Comparison of ENCODE assay signal across 25 mouse cellular contexts in genomic region chr14:46803259-46803658, GRCm38 (mm10). TPM values are rescaled to one million over a fixed set of nuclear protein-coding genes. Genes with fewer than 3 reads are reported as not detected.
DNase-seq lines count a peak whose midpoint lies in the region; ATAC-seq and TF ChIP-seq lines count a peak whose summit lies in the region.
"Had no signal": no experiment of that assay in that cellular context is flagged by ENCODE, and none has a peak within 500 bp of the region (broad histone marks: within the 10 kb centered on the region; RNA-seq: fewer than 3 reads in every experiment).

No protein-coding gene starts in this region.

- H3K4me2 ChIP-seq in liver, embryonic 11.5 days, result no peak overlapping the region
- H3K4me2 ChIP-seq in midbrain, embryonic 14.5 days (ENCODE audit: low read length), result no peak overlapping the region
- H3K4me2 ChIP-seq: embryonic facial prominence, embryonic 12.5 days; forebrain, embryonic 12.5 days had no signal

- peaks cover 4% of the 10 kb centered on the region; the same call in 1 of the 2 replicates for H3K4me1 ChIP-seq in liver, adult 2 months (ENCODE audit: control insufficient read depth, insufficient read depth, low read length)
- no peaks in the 10 kb centered on the region for H3K4me1 ChIP-seq in liver, embryonic 11.5 days (replicated peaks; ENCODE audit: control insufficient read depth, insufficient read depth, low read length)
- peaks cover 10 to 12% of the 10 kb centered on the region in 2 experiments for H3K4me1 ChIP-seq in MEL (ENCODE audit: control insufficient read depth in 1 of 2, insufficient read depth in 2 of 2, low read length in 2 of 2)
- peaks cover 13% of the 10 kb centered on the region for H3K4me1 ChIP-seq in embryonic fibroblast, embryonic 13.5 days (ENCODE audit: control insufficient read depth, insufficient read depth, low read length)
- H3K4me1 ChIP-seq in midbrain, embryonic 14.5 days (ENCODE audit: control insufficient read depth, insufficient read depth, low read length), result no peaks in the 10 kb centered on the region
- H3K4me1 ChIP-seq: embryonic facial prominence, embryonic 10.5 days; embryonic facial prominence, embryonic 12.5 days; forebrain, embryonic 10.5 days; forebrain, embryonic 12.5 days had no signal

- no peak for TF ChIP-seq CTCF in liver, adult 2 months (IDR thresholded peaks at IDR 0.05; ENCODE audit: low read depth, low read length)
- TF ChIP-seq CTCF in MEL (IDR thresholded peaks at IDR 0.05 in 2 of 3, conservative IDR thresholded peaks at IDR 0.05 in 1 of 3; ENCODE audit: control insufficient read depth in 1 of 3, insufficient read depth in 1 of 3, low read depth in 2 of 3, low read length in 3 of 3, poor library complexity in 1 of 3, severe bottlenecking in 1 of 3), result no peak
- no peak for TF ChIP-seq CTCF in embryonic fibroblast, embryonic 13.5 days (IDR thresholded peaks at IDR 0.05; ENCODE audit: borderline replicate concordance, insufficient read depth, low read length)

- whole genome bisulfite sequencing in liver, adult 2 months, result 41% methylated on average over 4 of the region's 4 CpGs
- WGBS in liver, embryonic 11.5 days, result 89% methylated on average over 4 of the region's 4 CpGs
- WGBS in midbrain, embryonic 14.5 days, result 94% methylated on average over 4 of the region's 4 CpGs

- TF ChIP-seq EP300 in MEL (IDR thresholded peaks at IDR 0.05; ENCODE audit: low read depth in 1 of 2, low read length in 2 of 2), result no peak

- no peak overlapping the region for H3K27ac ChIP-seq in liver, adult 2 months (replicated peaks; ENCODE audit: insufficient read depth, low read depth, low read length)
- no peak overlapping the region for H3K27ac ChIP-seq in liver, embryonic 11.5 days (ENCODE audit: low read depth, low read length)
- no peak overlapping the region for H3K27ac ChIP-seq in MEL (ENCODE audit: control insufficient read depth, low read depth, low read length)
- peak overlapping the region; percentile 69 for H3K27ac ChIP-seq in embryonic fibroblast, embryonic 13.5 days (ENCODE audit: insufficient read depth, low read length)
- H3K27ac ChIP-seq in midbrain, embryonic 14.5 days (replicated peaks; ENCODE audit: low read depth, low read length), result no peak overlapping the region
- H3K27ac ChIP-seq: embryonic facial prominence, embryonic 10.5 days; embryonic facial prominence, embryonic 12.5 days; forebrain, embryonic 10.5 days; forebrain, embryonic 12.5 days had no signal

- no peak overlapping the region for H3K9ac ChIP-seq in liver, adult 2 months (ENCODE audit: low read depth, low read length)
- H3K9ac ChIP-seq in liver, embryonic 11.5 days (ENCODE audit: low read depth, low read length), result no peak overlapping the region
- H3K9ac ChIP-seq in MEL (ENCODE audit: control insufficient read depth, low read depth, low read length, poor library complexity, severe bottlenecking), result no peak overlapping the region
- H3K9ac ChIP-seq in midbrain, embryonic 14.5 days (replicated peaks; ENCODE audit: low read length), result no peak overlapping the region
- H3K9ac ChIP-seq: embryonic facial prominence, embryonic 12.5 days; forebrain, embryonic 12.5 days had no signal

- H3K9me3 ChIP-seq in liver, embryonic 11.5 days (ENCODE audit: control insufficient read depth, low read length), result no peaks in the 10 kb centered on the region
- no peaks in the 10 kb centered on the region for H3K9me3 ChIP-seq in MEL (replicated peaks; ENCODE audit: insufficient read depth, low read length)
- H3K9me3 ChIP-seq in midbrain, embryonic 14.5 days (ENCODE audit: control insufficient read depth, low read length), result no peaks in the 10 kb centered on the region
- H3K9me3 ChIP-seq: embryonic facial prominence, embryonic 10.5 days; embryonic facial prominence, embryonic 12.5 days; forebrain, embryonic 10.5 days; forebrain, embryonic 12.5 days had no signal

- peak; percentile 73 for DNase-seq in heart, adult 11 months
- no peak for DNase-seq in heart, postnatal 10 days
- DNase-seq in liver, adult 2 months (ENCODE audit: extremely low read depth, low read depth, low spot score), result peak; percentile 73
- no peak for DNase-seq in liver, embryonic 11.5 days (ENCODE audit: low spot score)
- no peak for DNase-seq in MEL (ENCODE audit: low read depth, low spot score)
- no peak for DNase-seq in right cerebral cortex, adult 2 months (ENCODE audit: low spot score in 2 of 2)
- no peak for DNase-seq in midbrain, embryonic 14.5 days
- DNase-seq: adrenal gland, adult 2 months; adrenal gland, postnatal 10 days; adrenal gland, postnatal 25 days; cerebellum, adult 11-12 months; cerebellum, adult 2 months; cerebellum, adult 9-10 months; cerebellum, postnatal 10 days; cerebellum, postnatal 25 days had no signal

- H3K4me3 ChIP-seq in liver, adult 2 months (ENCODE audit: insufficient read depth, low read depth, low read length), result no peak overlapping the region
- H3K4me3 ChIP-seq in liver, embryonic 11.5 days (ENCODE audit: low read depth, low read length), result no peak overlapping the region
- H3K4me3 ChIP-seq in MEL (ENCODE audit: control insufficient read depth in 1 of 2, insufficient read depth in 1 of 2, low read depth in 2 of 2, low read length in 2 of 2), result no peak overlapping the region
- no peak overlapping the region for H3K4me3 ChIP-seq in embryonic fibroblast, embryonic 13.5 days (ENCODE audit: insufficient read depth, low read length)
- no peak overlapping the region for H3K4me3 ChIP-seq in midbrain, embryonic 14.5 days (replicated peaks; ENCODE audit: low read depth, low read length)
- H3K4me3 ChIP-seq: embryonic facial prominence, embryonic 10.5 days; embryonic facial prominence, embryonic 12.5 days; erythroblast, embryonic 14.5 days; forebrain, embryonic 10.5 days; forebrain, embryonic 12.5 days had no signal

- H3K79me2 ChIP-seq in liver, adult 2 months (ENCODE audit: control insufficient read depth, insufficient read depth, low read length), result no peaks in the 10 kb centered on the region
- no peaks in the 10 kb centered on the region for H3K79me2 ChIP-seq in MEL (ENCODE audit: control insufficient read depth, insufficient read depth, low read length, poor library complexity)

- ATAC-seq in liver, embryonic 11.5 days (replicated peaks; ENCODE audit: low FRiP score), result no peak
- ATAC-seq in midbrain, embryonic 14.5 days (ENCODE audit: low FRiP score, low TSS enrichment), result no peak
- ATAC-seq: activated CD4-positive, CD25-positive, alpha-beta regulatory T cell, adult 4 months; forebrain, embryonic 14.5 days; forebrain, embryonic 16.5 days; Patski had no signal

- intact Hi-C loops in heart, postnatal 10 days (cut with DNase I), result no loop called here

- no peak for TF ChIP-seq POLR2A in liver, adult 2 months (IDR thresholded peaks at IDR 0.05; ENCODE audit: extremely low read depth, insufficient read depth, low read length)
- no peak for TF ChIP-seq POLR2A in MEL (IDR thresholded peaks at IDR 0.05; ENCODE audit: control insufficient read depth in 1 of 2, insufficient read depth in 1 of 2, low read depth in 1 of 2, low read length in 2 of 2, poor library complexity in 1 of 2)
- TF ChIP-seq POLR2A in embryonic fibroblast, embryonic 13.5 days (IDR thresholded peaks at IDR 0.05; ENCODE audit: low read depth, low read length), result no peak

- no peaks in the 10 kb centered on the region for H3K27me3 ChIP-seq in liver, adult 2 months (ENCODE audit: control insufficient read depth, insufficient read depth, low read length)
- no peaks in the 10 kb centered on the region for H3K27me3 ChIP-seq in liver, embryonic 11.5 days (replicated peaks; ENCODE audit: control insufficient read depth, insufficient read depth, low read length)
- H3K27me3 ChIP-seq in MEL (ENCODE audit: control insufficient read depth in 1 of 2, insufficient read depth in 2 of 2, low read length in 2 of 2), result no peaks in the 10 kb centered on the region
- H3K27me3 ChIP-seq in midbrain, embryonic 14.5 days (ENCODE audit: control insufficient read depth, insufficient read depth, low read length), result no peaks in the 10 kb centered on the region
- H3K27me3 ChIP-seq: embryonic facial prominence, embryonic 12.5 days; forebrain, embryonic 12.5 days; Patski had no signal

- no peak for TF ChIP-seq RAD21 in MEL (IDR thresholded peaks at IDR 0.05; ENCODE audit: low read depth, low read length)

- peaks cover 2% of the 10 kb centered on the region; the same call in 1 of the 2 replicates for H3K36me3 ChIP-seq in liver, adult 2 months (ENCODE audit: control insufficient read depth, insufficient read depth, low read length)
- no peaks in the 10 kb centered on the region for H3K36me3 ChIP-seq in liver, embryonic 11.5 days (ENCODE audit: control insufficient read depth, insufficient read depth, low read length)
- peaks cover 3 to 9% of the 10 kb centered on the region in 2 experiments for H3K36me3 ChIP-seq in MEL (ENCODE audit: control insufficient read depth in 1 of 2, insufficient read depth in 2 of 2, low read length in 2 of 2)
- H3K36me3 ChIP-seq in midbrain, embryonic 14.5 days (ENCODE audit: control insufficient read depth, insufficient read depth, low read length), result peaks cover 19% of the 10 kb centered on the region; the same call in 1 of the 2 replicates

RNA-seq across cellular contexts. Expression of gene Cnih1, which starts 15.0 kb away (rescaled TPM):
- 10 to 100 TPM; 54.5 to 62.6 TPM for total RNA-seq in heart, postnatal 10 days (2021)
- 51.8 and 55.7 TPM in 2 replicates for total RNA-seq in liver, adult 2 months (2014; rRNA removed)
- 69.5 and 83.3 TPM in 2 replicates for polyA plus RNA-seq in liver, adult 2 months (2012; rRNA removed)
- polyA plus RNA-seq in liver, embryonic 11.5 days (2014; fragmentation: Nextera tagmentation; extraction: Ambion mirVana), result 165 and 171 TPM in 2 replicates
- total RNA-seq in MEL (2012; rRNA removed), result 49.3 and 50.6 TPM in 2 replicates
- 100 to 1,000 TPM in 1 of 2 experiments, not detected in 1; 155 TPM for polyA plus RNA-seq in MEL (2012; ENCODE audit: insufficient read depth in 1 of 2, insufficient read length in 2 of 2, low read depth in 1 of 2, low replicate concordance in 2 of 2, missing spikeins in 1 of 2)
- 259 and 293 TPM in 2 replicates for polyA plus RNA-seq in embryonic fibroblast, embryonic 13.5 days (2011; ENCODE audit: insufficient read length, low read depth, missing spikeins)
- polyA plus RNA-seq in midbrain, embryonic 14.5 days (2014; fragmentation: Nextera tagmentation; extraction: Ambion mirVana), result 196 and 204 TPM in 2 replicates

RNA-seq across cellular contexts. Expression of gene Gmfb, which starts 18.8 kb away (rescaled TPM):
- total RNA-seq in heart, postnatal 10 days (2021), result 10 to 100 TPM; 45.0 to 45.8 TPM
- total RNA-seq in liver, adult 2 months (2014; rRNA removed), result 24.4 and 27.2 TPM in 2 replicates
- polyA plus RNA-seq in liver, adult 2 months (2012; rRNA removed), result 3.6 and 4.2 TPM in 2 replicates
- 71.2 and 78.2 TPM in 2 replicates for polyA plus RNA-seq in liver, embryonic 11.5 days (2014; fragmentation: Nextera tagmentation; extraction: Ambion mirVana)
- total RNA-seq in MEL (2012; rRNA removed), result 53.0 and 59.6 TPM in 2 replicates
- polyA plus RNA-seq in MEL (2012; ENCODE audit: insufficient read depth in 1 of 2, insufficient read length in 2 of 2, low read depth in 1 of 2, low replicate concordance in 2 of 2, missing spikeins in 1 of 2), result 10 to 100 TPM in 1 of 2 experiments, not detected in 1; 55.6 TPM
- polyA plus RNA-seq in embryonic fibroblast, embryonic 13.5 days (2011; ENCODE audit: insufficient read length, low read depth, missing spikeins), result 83.0 and 87.9 TPM in 2 replicates
- polyA plus RNA-seq in midbrain, embryonic 14.5 days (2014; fragmentation: Nextera tagmentation; extraction: Ambion mirVana), result 118 and 155 TPM in 2 replicates

RNA-seq across cellular contexts. Expression of gene Cgrrf1, which starts 28.7 kb away (rescaled TPM):
- 10 to 100 TPM; 34.4 to 38.4 TPM for total RNA-seq in heart, postnatal 10 days (2021)
- 54.1 and 63.8 TPM in 2 replicates for total RNA-seq in liver, adult 2 months (2014; rRNA removed)
- 27.8 and 32.1 TPM in 2 replicates for polyA plus RNA-seq in liver, adult 2 months (2012; rRNA removed)
- 23.1 and 24.4 TPM in 2 replicates for polyA plus RNA-seq in liver, embryonic 11.5 days (2014; fragmentation: Nextera tagmentation; extraction: Ambion mirVana)
- total RNA-seq in MEL (2012; rRNA removed), result 18.3 and 19.3 TPM in 2 replicates
- 10 to 100 TPM in 1 of 2 experiments, not detected in 1; 26.2 TPM for polyA plus RNA-seq in MEL (2012; ENCODE audit: insufficient read depth in 1 of 2, insufficient read length in 2 of 2, low read depth in 1 of 2, low replicate concordance in 2 of 2, missing spikeins in 1 of 2)
- polyA plus RNA-seq in embryonic fibroblast, embryonic 13.5 days (2011; ENCODE audit: insufficient read length, low read depth, missing spikeins), result 29.6 and 34.5 TPM in 2 replicates
- 23.7 and 24.0 TPM in 2 replicates for polyA plus RNA-seq in midbrain, embryonic 14.5 days (2014; fragmentation: Nextera tagmentation; extraction: Ambion mirVana)

RNA-seq across cellular contexts. Expression of gene Cdkn3, which starts 42.9 kb away (rescaled TPM):
- 1 to 10 TPM; 7.2 to 9.5 TPM for total RNA-seq in heart, postnatal 10 days (2021)
- total RNA-seq in liver, adult 2 months (2014; rRNA removed), result 1.2 TPM in 1 of 2 replicates, not detected in the other
- polyA plus RNA-seq in liver, adult 2 months (2012; rRNA removed), result 0.31 TPM in 1 of 2 replicates, not detected in the other
- 63.6 and 66.0 TPM in 2 replicates for polyA plus RNA-seq in liver, embryonic 11.5 days (2014; fragmentation: Nextera tagmentation; extraction: Ambion mirVana)
- total RNA-seq in MEL (2012; rRNA removed), result 15.7 and 17.6 TPM in 2 replicates
- polyA plus RNA-seq in MEL (2012; ENCODE audit: insufficient read depth in 1 of 2, insufficient read length in 2 of 2, low read depth in 1 of 2, low replicate concordance in 2 of 2, missing spikeins in 1 of 2), result 10 to 100 TPM in 1 of 2 experiments, not detected in 1; 19.6 TPM
- 16.5 and 27.5 TPM in 2 replicates for polyA plus RNA-seq in embryonic fibroblast, embryonic 13.5 days (2011; ENCODE audit: insufficient read length, low read depth, missing spikeins)
- 6.2 and 11.7 TPM in 2 replicates for polyA plus RNA-seq in midbrain, embryonic 14.5 days (2014; fragmentation: Nextera tagmentation; extraction: Ambion mirVana)
- polyA plus RNA-seq: adrenal gland, adult 2 months had no signal

Comparison
In these comparisons a context has a peak if more than half of its experiments do, and no peak if none do; other contexts are left out.
1. DNase-seq: peak in heart, adult 11 months (single experiment) and liver, adult 2 months (single experiment); none in heart, postnatal 10 days (0 of 2), liver, embryonic 11.5 days (single experiment), MEL (single experiment), right cerebral cortex, adult 2 months (0 of 2) and midbrain, embryonic 14.5 days (single experiment).
2. RNA of gene Gmfb, which starts 18.8 kb away (polyA plus RNA-seq): 118 to 155 TPM in midbrain, embryonic 14.5 days, 83.0 to 87.9 TPM in embryonic fibroblast, embryonic 13.5 days, 71.2 to 78.2 TPM in liver, embryonic 11.5 days and 55.6 TPM in MEL; 3.6 to 4.2 TPM in liver, adult 2 months; every median in the first group is over 10 times any median in the second.